Mouse (Mus musculus) G1E (cell line): ENCODE results near the gene Pbx3.

Experiments used
- CTCF ChIP-seq: IDR thresholded peaks from 2 replicates; pipeline ENCODE4 v1.5.1; 2012; ENCODE audit warnings: low read depth, low read length, inconsistent platforms, mixed read lengths
- GATA1 ChIP-seq: IDR thresholded peaks from 2 replicates; pipeline ENCODE4 v1.6.1; 2012; ENCODE audit warnings: borderline replicate concordance, low read length, inconsistent platforms, mixed read lengths
- TAL1 ChIP-seq: conservative IDR thresholded peaks from 2 replicates; pipeline ENCODE4 v1.6.1; 2012; ENCODE audit warnings: low read depth, low read length, inconsistent platforms, mixed read lengths

GRCm38 (mm10) chr2:34240885-34241284 is 132.1 kb downstream of the Pbx3 start:
- TF ChIP-seq CTCF (no peak), GATA1 (no peak), TAL1 (no peak)
